Mouse (Mus musculus): ENCODE results near the gene Gm20219.
"Not testable (repeated sequence)": the region's sequence is repeated elsewhere in the genome, so short reads cannot be mapped to it uniquely, and the experiment has no call there.

The Gm20219 gene

DNA sequence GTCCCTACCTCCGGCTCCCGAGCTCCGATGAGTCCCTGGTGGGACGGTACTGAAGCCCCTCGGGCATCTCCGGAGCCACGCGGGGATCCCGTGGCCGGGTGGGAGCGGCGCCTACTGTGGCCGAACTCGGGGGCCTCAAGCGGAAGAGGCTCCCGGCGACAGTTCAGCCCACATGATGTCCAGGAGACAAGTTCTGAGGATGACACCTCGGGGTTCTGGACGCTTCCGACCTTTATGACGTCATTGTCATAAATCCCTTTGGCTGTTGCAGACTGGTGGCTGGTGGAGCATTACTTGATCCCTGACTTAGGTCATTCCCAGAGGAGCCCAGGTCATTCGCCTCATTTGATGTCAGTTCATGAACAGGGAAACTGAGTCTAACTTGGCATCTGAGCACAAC is 41.9 kb downstream of the Gm20219 start, which contains the start of gene Znrf4:
Gene Znrf4 (minus strand): TSS at position 122 of the 400 bp plus-strand sequence.
- DNase-seq (ENCODE audit: low spot score in 2 of 2): no peak

DNA sequence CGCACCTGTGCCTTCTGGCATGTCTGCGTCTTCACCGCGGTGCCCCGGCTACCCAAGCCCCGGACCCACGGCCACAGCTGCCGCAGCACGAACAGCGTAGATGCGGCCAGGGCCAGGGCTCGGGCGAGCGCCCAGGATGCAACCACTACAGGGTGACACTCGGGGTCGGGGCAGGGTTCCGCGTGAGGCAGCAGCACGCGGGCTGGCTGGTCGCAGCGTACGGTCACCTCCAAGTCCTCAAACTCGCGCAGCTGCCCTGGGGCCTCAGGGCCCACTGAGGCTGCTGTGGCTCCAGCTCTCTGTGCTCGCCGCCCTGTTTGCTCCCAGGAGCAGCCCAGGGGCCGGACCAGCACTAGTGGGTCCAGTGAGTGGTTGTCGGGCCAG is 42.5 kb downstream of the Gm20219 start:
- DNase-seq (ENCODE audit: low spot score in 2 of 2): no peak

DNA sequence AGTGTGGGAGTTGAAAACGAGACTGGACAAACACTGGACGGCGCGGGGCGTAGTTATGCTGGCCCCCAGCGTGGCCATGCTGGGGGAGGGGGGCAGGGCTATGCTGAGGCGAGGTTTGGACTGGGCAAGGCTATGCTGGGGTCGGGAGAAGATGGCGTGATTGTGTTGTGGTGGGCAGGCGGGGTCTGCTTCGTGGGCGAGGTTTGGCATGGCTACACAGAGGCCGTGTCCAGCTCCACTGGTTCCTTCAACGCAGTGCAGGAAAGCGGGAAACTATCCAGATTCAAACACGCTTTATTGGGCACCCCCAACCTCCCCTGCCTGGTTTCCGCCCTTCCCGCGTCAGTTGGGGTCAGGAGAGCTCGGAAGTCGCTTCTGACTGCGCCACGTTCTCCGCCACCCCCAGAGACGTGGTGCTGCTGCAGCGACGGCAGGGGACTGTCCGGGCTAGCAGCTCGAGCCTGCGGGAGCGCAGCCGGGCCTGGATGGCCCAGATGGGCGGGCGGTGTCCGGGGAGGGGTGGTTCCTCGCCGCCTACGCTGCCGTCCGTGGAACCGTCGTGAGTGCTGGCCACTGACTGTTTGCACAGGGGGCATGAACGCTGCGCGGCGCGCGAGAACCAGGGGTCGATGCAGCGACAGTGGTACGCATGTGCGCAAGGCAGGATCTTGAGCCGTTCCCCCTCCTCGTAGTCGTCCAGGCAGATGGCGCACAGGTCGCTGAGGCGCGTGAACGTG is 43.0 kb downstream of the Gm20219 start:
- DNase-seq (ENCODE audit: low spot score in 2 of 2): no peak

- no peak for DNase-seq (ENCODE audit: low spot score in 2 of 2)
Observed at GRCm38 (mm10) chr17:56510473-56510969, 43.7 kb downstream of the Gm20219 start.

DNA sequence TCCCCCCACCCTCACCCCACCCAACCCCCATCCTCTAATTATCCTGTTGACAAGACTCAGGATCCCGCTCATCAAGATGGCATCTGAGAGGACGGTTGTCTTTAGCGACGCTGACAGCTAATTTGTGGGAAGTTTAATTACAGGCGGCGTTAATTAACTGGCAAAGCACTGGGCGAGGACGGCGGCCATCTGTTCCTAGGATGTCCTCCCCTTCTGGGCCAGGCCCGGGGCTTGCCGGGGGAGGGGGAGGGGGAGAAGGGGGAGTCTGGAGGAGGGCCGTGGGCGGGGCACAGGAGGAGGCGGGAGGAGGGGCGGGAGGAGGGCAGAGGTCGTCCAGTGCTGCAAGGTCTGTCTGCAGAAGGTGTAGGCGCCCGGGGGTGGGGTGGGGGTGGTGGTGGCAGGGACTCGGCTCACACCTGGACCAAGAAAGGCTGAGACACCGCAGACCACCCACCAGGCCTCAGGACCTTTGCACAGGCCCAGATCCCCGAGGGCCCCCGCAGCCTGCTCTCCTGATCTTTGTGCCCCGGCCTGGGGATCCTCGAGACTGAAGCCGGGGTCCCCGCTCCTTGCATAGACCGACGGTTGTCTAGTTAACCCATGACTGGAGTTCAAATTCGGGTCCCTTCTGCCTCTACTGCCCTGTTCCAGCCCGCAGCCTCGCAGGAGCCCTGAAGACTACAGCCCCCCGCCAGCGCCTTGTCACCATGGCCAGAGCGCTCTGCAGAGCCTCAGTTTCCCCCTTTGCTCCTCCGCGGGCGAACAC is 44.3 kb downstream of the Gm20219 start:
- DNase-seq (ENCODE audit: low spot score in 2 of 2): no peak

DNA sequence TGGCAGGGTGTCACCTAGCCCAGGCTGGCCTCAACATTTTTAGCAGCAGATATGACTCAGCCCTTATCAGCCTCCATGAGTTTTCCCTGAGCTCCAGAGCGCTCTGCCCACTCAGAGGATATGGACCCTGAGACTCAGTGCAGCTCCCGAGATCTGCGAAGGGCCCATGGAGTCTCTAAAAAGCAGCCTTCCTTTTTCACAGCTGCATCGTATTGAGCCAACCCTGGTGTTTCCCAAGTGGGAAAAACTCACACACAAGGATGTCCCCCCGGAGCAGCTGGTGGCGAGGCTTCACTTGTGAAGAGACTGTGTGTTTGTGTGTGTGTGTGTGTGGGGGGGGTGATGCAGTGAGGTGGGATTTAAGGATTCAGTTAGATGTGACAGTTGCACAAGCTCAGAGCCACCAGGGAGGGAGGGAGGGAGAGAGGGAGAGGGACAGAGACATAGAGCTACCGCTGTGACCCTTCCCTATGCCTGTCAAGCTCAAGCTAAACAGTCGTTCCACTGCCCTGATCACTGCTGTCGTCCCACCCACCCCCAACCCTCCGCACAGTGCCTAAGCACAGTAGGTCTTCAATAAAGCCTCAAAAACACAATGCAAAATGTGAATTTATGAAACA is 45.1 kb downstream of the Gm20219 start:
- DNase-seq (ENCODE audit: low spot score in 2 of 2): no peak

DNA sequence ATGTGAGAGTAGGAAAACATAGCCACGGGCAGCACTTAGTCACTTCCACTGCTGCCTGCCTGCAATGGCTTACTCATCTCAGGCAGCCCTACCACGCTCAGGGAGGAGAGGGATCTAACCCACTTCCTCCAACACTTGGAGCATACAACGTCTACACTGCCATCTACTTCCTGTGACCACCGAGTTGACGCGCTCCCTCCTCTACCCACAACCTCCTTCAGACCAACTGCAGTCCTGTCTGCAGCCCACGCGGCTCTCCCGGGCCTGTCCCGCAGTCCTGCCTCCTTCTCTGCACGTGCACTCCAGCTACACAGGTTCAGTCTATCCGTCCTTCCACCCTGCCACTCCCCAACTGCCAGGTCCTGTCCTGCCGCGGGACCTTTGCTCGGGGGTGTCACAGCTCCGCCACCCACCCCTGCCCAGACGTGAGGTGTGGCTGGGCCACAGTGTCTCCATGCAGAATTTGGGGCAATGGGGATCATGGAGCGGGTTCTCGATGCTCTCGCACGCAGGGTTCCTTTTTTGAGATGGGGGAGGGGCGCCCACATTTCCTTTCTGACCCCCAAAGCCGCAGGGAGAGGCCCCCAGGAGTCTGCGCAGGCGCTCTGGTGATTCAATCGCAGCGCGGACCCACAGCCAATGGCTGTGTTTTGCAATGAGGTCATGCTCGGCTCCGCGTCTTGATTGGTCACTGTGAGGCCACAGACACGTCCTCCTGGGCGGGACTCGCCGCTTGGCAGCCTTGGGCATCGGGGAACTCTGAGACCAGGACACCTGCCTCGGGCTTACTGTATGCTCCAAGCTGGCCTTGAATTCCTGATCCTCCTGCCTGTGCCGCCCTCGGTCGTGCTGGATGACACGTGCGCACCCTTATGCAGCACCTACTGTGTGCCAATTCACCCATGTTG is 46.8 kb downstream of the Gm20219 start:
- peak; percentile 64 to 87 for DNase-seq (ENCODE audit: low spot score in 2 of 2)

DNA sequence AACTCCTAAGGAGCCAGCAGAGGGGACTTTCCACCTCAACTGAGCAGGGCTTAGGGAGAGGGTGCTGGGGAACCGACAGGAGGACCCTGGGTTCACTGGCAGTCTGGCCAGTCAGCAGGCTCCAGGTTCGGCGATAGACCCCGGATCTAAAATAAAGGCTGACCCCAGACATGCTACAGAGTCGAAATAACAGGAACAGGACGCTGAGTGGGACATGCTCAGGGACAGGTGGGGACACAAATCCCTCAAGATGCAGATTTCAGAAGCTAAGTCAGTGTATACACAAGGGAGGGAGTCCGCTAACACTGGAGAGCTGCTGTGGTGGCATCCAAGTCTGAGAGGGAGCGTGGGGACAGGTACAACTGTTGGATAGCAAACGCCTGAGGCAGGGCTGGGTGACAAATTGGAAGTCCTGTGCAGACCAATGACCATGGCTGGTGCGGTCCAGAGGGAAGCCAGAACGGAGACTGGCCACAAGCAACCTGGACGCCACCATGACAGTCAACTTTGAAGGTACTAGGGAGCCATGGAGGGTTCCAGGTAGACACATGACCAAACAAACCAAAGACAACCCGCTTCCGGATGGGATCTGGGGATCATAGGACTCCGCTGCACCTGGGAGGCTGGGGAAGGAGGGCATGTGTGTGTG is 47.6 kb downstream of the Gm20219 start:
- no peak for DNase-seq (ENCODE audit: low spot score in 2 of 2)

DNA sequence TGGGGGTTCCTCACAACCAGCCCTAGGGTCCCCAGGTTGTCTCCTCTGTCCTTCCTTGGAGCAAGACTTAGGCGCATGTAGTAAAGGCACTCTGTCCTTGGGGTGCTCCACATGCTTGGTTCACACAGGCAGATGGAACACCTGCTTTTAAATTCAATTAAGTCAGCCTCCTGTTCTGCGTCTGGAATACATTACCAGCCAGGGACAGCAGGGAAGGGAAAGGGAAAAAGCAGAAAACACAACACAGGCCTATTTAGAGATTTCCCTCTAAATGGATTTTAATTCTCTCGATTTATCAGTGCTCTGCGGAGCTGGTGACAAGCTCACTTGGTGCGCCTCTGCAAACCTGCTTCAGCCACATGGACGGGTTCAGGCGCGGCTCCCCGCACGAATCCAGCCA is 48.8 kb downstream of the Gm20219 start:
- no peak for DNase-seq (ENCODE audit: low spot score in 2 of 2)

DNA sequence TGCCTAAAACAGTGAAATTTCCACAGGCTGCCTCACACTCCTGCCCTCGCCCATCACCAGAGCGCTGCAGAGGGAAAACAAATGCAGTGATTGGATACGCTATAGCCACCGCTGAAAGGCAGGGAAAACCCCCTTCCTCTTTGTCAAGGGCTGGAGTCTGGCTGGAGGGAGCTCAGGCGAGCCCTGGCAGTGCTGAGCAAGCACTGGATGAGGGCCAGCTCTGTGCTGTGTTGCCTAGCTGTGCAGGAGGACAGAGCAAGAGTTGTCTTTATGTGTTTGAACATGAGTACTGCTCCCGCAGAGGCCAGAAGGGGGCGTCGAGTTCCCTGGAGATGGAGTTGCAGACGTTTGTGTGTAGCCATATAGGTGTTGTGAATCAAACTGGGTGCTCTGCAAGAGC is 51.7 kb downstream of the Gm20219 start:
- peak in 1 of 2 experiments; percentile 32 for DNase-seq (ENCODE audit: low spot score in 2 of 2)

- DNase-seq (ENCODE audit: low spot score in 2 of 2): not testable (repeated sequence)
Observed at GRCm38 (mm10) chr17:56501635-56502400, 52.4 kb downstream of the Gm20219 start.

Data from spleen, postnatal 10 days (tissue).